Mouse (Mus musculus) v-Abl transformed pro-B cells (cell line): ENCODE data around the gene Kdm6a.

Experiments used
- in situ Hi-C, 2 experiments: fragments of 400-800 bp; cut with MboI; formaldehyde crosslinking; loops; one replicate each; pipeline ENCODE4 v1.15.1; 2025; ENCODE audit not compliant: unreplicated experiment in 2 of 2

The Kdm6a gene

GRCm38 (mm10) chrX:18280134-18280533 is 117.8 kb downstream of the Kdm6a start:
- in situ Hi-C loops, result no loop called here
